24 mouse cellular contexts compared by ENCODE assay signal in the genomic region with DNA sequence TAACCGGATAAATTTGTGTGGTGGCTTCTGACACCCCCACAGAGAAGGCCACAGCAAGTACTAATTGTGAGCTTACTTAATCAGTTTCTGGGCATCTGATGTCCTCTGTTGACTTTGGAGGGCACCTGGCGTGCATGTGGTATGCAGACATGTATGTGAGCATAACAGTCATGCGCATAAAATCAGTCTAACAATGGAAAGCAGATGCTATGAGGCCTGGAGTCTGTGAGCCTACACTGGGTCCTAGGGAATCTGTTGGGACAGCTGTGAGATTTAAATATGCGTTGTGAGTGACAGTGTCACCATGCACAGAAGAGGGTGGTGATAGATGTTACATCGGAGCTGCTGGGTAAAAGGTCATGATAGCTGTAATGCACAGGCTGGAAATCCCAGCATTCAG. TPM values are rescaled to one million over a fixed set of nuclear protein-coding genes. Genes with fewer than 3 reads are reported as not detected.
A peak's percentile ranks its signal among the peaks of the same experiment; 100 is the strongest.
DNase-seq lines count a peak whose midpoint lies in the region; ATAC-seq lines count a peak whose summit lies in the region.
"Had no signal": no experiment of that assay in that cellular context is flagged by ENCODE, and none has a peak within 500 bp of the region (broad histone marks: within the 10 kb centered on the region; RNA-seq: fewer than 3 reads in every experiment).

No protein-coding gene starts in this region.

- 92% methylated on average over 5 of the region's 5 CpGs for WGBS in midbrain, embryonic 10.5 days
- WGBS in midbrain, embryonic 16.5 days, result 56% methylated on average over 5 of the region's 5 CpGs
- 75% methylated on average over 5 of the region's 5 CpGs for WGBS in embryonic facial prominence, embryonic 11.5 days
- WGBS in hindbrain, embryonic 12.5 days, result 60% methylated on average over 5 of the region's 5 CpGs
- WGBS in midbrain, embryonic 13.5 days, result 61% methylated on average over 5 of the region's 5 CpGs
- 77% methylated on average over 5 of the region's 5 CpGs for WGBS in intestine, embryonic 16.5 days

- no peak overlapping the region for H3K4me2 ChIP-seq in midbrain, embryonic 16.5 days (ENCODE audit: low read length)
- H3K4me2 ChIP-seq in embryonic facial prominence, embryonic 11.5 days (ENCODE audit: low read depth, low read length), result no peak overlapping the region
- H3K4me2 ChIP-seq in hindbrain, embryonic 12.5 days (replicated peaks), result no peak overlapping the region
- H3K4me2 ChIP-seq in midbrain, embryonic 13.5 days (replicated peaks), result no peak overlapping the region
- H3K4me2 ChIP-seq in intestine, embryonic 16.5 days (ENCODE audit: low read depth, low read length), result no peak overlapping the region
- H3K4me2 ChIP-seq: liver, embryonic 13.5 days had no signal

- DNase-seq in midbrain, embryonic 10.5 days (ENCODE audit: low spot score), result no peak
- DNase-seq in embryonic facial prominence, embryonic 11.5 days (ENCODE audit: low spot score), result peak; percentile 61
- DNase-seq in left cerebral cortex, postnatal 36 days (ENCODE audit: low spot score in 2 of 2), result no peak
- DNase-seq: cerebellum, postnatal 14 days; embryo, embryonic 11 days; gastrocnemius, postnatal 25 days; heart, postnatal 10 days; kidney, adult 9 months; kidney, postnatal 36 days; liver, embryonic 13.5 days; right cerebral cortex, postnatal 14 days had no signal

- no peaks in the 10 kb centered on the region for H3K9me3 ChIP-seq in midbrain, embryonic 10.5 days (replicated peaks)
- no peaks in the 10 kb centered on the region for H3K9me3 ChIP-seq in midbrain, embryonic 16.5 days (replicated peaks; ENCODE audit: control insufficient read depth, low read length, poor library complexity, severe bottlenecking)
- H3K9me3 ChIP-seq in embryonic facial prominence, embryonic 11.5 days (replicated peaks; ENCODE audit: control insufficient read depth, low read length), result no peaks in the 10 kb centered on the region
- no peaks in the 10 kb centered on the region for H3K9me3 ChIP-seq in hindbrain, embryonic 12.5 days (replicated peaks)
- H3K9me3 ChIP-seq in midbrain, embryonic 13.5 days, result no peaks in the 10 kb centered on the region
- H3K9me3 ChIP-seq in intestine, embryonic 16.5 days (ENCODE audit: control insufficient read depth, low read length), result no peaks in the 10 kb centered on the region
- H3K9me3 ChIP-seq: liver, embryonic 13.5 days had no signal

- H3K27ac ChIP-seq in midbrain, embryonic 10.5 days (replicated peaks), result peak overlapping the region; percentile 70
- no peak overlapping the region for H3K27ac ChIP-seq in midbrain, embryonic 16.5 days (ENCODE audit: low read length)
- no peak overlapping the region for H3K27ac ChIP-seq in embryonic facial prominence, embryonic 11.5 days (replicated peaks; ENCODE audit: low read depth, low read length)
- peak overlapping the region; percentile 45 for H3K27ac ChIP-seq in hindbrain, embryonic 12.5 days
- peak overlapping the region; percentile 63 for H3K27ac ChIP-seq in midbrain, embryonic 13.5 days
- no peak overlapping the region for H3K27ac ChIP-seq in intestine, embryonic 16.5 days (ENCODE audit: low read length)
- H3K27ac ChIP-seq: liver, embryonic 13.5 days had no signal

- H3K36me3 ChIP-seq in midbrain, embryonic 10.5 days, result peaks cover 12% of the 10 kb centered on the region
- H3K36me3 ChIP-seq in midbrain, embryonic 16.5 days (ENCODE audit: control insufficient read depth, insufficient read depth, low read length), result no peaks in the 10 kb centered on the region; the same call in 1 of the 2 replicates
- no peaks in the 10 kb centered on the region; the same call in 1 of the 2 replicates for H3K36me3 ChIP-seq in embryonic facial prominence, embryonic 11.5 days (replicated peaks; ENCODE audit: control insufficient read depth, insufficient read depth, low read depth, low read length)
- peaks cover 5% of the 10 kb centered on the region for H3K36me3 ChIP-seq in hindbrain, embryonic 12.5 days
- H3K36me3 ChIP-seq in midbrain, embryonic 13.5 days, result peaks cover 5% of the 10 kb centered on the region
- no peaks in the 10 kb centered on the region for H3K36me3 ChIP-seq in intestine, embryonic 16.5 days (ENCODE audit: control insufficient read depth, insufficient read depth, low read length)

- no peak for ATAC-seq in midbrain, embryonic 16.5 days
- ATAC-seq in embryonic facial prominence, embryonic 11.5 days (replicated peaks; ENCODE audit: insufficient number of reproducible peaks, low FRiP score, low TSS enrichment, low read depth), result no peak
- ATAC-seq in hindbrain, embryonic 12.5 days (ENCODE audit: low FRiP score), result 0 out of 2 replicates have a peak, but pooled peaks have one; percentile 18
- ATAC-seq in midbrain, embryonic 13.5 days, result no peak
- ATAC-seq in granulocyte monocyte progenitor cell, adult 5-6 weeks (replicated peaks; ENCODE audit: poor library complexity, severe bottlenecking), result no peak
- no peak for ATAC-seq in intestine, embryonic 16.5 days
- ATAC-seq: inflammation-experienced regulatory T-cells, adult 6 months had no signal

- H3K4me1 ChIP-seq in midbrain, embryonic 10.5 days, result peaks cover 66% of the 10 kb centered on the region
- H3K4me1 ChIP-seq in midbrain, embryonic 16.5 days (ENCODE audit: control insufficient read depth, insufficient read depth, low read length), result peaks cover 14% of the 10 kb centered on the region
- no peaks in the 10 kb centered on the region for H3K4me1 ChIP-seq in embryonic facial prominence, embryonic 11.5 days (ENCODE audit: control insufficient read depth, insufficient read depth, low read length)
- peaks cover 24% of the 10 kb centered on the region for H3K4me1 ChIP-seq in hindbrain, embryonic 12.5 days
- H3K4me1 ChIP-seq in midbrain, embryonic 13.5 days (replicated peaks), result peaks cover 37% of the 10 kb centered on the region
- H3K4me1 ChIP-seq in intestine, embryonic 16.5 days (ENCODE audit: control insufficient read depth, insufficient read depth, low read length), result no peaks in the 10 kb centered on the region
- H3K4me1 ChIP-seq: liver, embryonic 13.5 days had no signal

- no peak overlapping the region for H3K4me3 ChIP-seq in midbrain, embryonic 10.5 days
- H3K4me3 ChIP-seq in midbrain, embryonic 16.5 days (ENCODE audit: low read depth, low read length), result no peak overlapping the region
- no peak overlapping the region for H3K4me3 ChIP-seq in embryonic facial prominence, embryonic 11.5 days (ENCODE audit: low read depth, low read length)
- H3K4me3 ChIP-seq in hindbrain, embryonic 12.5 days, result no peak overlapping the region
- no peak overlapping the region for H3K4me3 ChIP-seq in midbrain, embryonic 13.5 days (replicated peaks)
- no peak overlapping the region for H3K4me3 ChIP-seq in intestine, embryonic 16.5 days (ENCODE audit: low read length)
- H3K4me3 ChIP-seq: erythroblast, embryonic 14.5 days; liver, embryonic 13.5 days had no signal

- no peaks in the 10 kb centered on the region for H3K27me3 ChIP-seq in midbrain, embryonic 10.5 days (ENCODE audit: low read depth, poor library complexity, severe bottlenecking)
- no peaks in the 10 kb centered on the region for H3K27me3 ChIP-seq in midbrain, embryonic 16.5 days (ENCODE audit: control insufficient read depth, insufficient read depth, low read depth, low read length)
- H3K27me3 ChIP-seq in embryonic facial prominence, embryonic 11.5 days (ENCODE audit: control insufficient read depth, insufficient read depth, low read length), result no peaks in the 10 kb centered on the region
- no peaks in the 10 kb centered on the region for H3K27me3 ChIP-seq in hindbrain, embryonic 12.5 days
- H3K27me3 ChIP-seq in midbrain, embryonic 13.5 days, result no peaks in the 10 kb centered on the region
- no peaks in the 10 kb centered on the region for H3K27me3 ChIP-seq in intestine, embryonic 16.5 days (replicated peaks; ENCODE audit: control insufficient read depth, insufficient read depth, low read length)
- H3K27me3 ChIP-seq: liver, embryonic 13.5 days had no signal

- intact Hi-C loops in left cerebral cortex, postnatal 36 days (cut with DNase I), result no loop called here

- H3K9ac ChIP-seq in midbrain, embryonic 16.5 days (ENCODE audit: low read depth, low read length), result no peak overlapping the region
- no peak overlapping the region for H3K9ac ChIP-seq in embryonic facial prominence, embryonic 11.5 days (replicated peaks; ENCODE audit: low read length)
- H3K9ac ChIP-seq in hindbrain, embryonic 12.5 days, result no peak overlapping the region
- H3K9ac ChIP-seq in midbrain, embryonic 13.5 days (replicated peaks), result no peak overlapping the region
- no peak overlapping the region for H3K9ac ChIP-seq in intestine, embryonic 16.5 days (ENCODE audit: low read depth, low read length)
- H3K9ac ChIP-seq: liver, embryonic 13.5 days had no signal

RNA-seq across cellular contexts. Expression of a gene that starts 15.2 kb away (rescaled TPM):
- 0.42 and 1.1 TPM in 2 replicates for polyA plus RNA-seq in midbrain, embryonic 10.5 days (2016; fragmentation: Nextera tagmentation; extraction: Ambion mirVana)
- 2.6 and 2.7 TPM in 2 replicates for polyA plus RNA-seq in midbrain, embryonic 16.5 days (2015; fragmentation: Nextera tagmentation; extraction: Ambion mirVana)
- 2.2 and 2.6 TPM in 2 replicates for polyA plus RNA-seq in embryonic facial prominence, embryonic 11.5 days (2014; fragmentation: Nextera tagmentation; extraction: Ambion mirVana)
- 0.46 and 2.8 TPM in 2 replicates for polyA plus RNA-seq in hindbrain, embryonic 12.5 days (2016; fragmentation: Nextera tagmentation; extraction: Ambion mirVana)
- 1.6 and 3.4 TPM in 2 replicates for polyA plus RNA-seq in midbrain, embryonic 13.5 days (2015; fragmentation: Nextera tagmentation; extraction: Ambion mirVana)
- not detected in 2 replicates for total RNA-seq in granulocyte monocyte progenitor cell, adult 5-6 weeks (2014; fragmentation: Nextera tagmentation)
- total RNA-seq in granulocyte monocyte progenitor cell, adult 5-6 weeks (2017), result not detected in 2 replicates
- polyA plus RNA-seq in intestine, embryonic 16.5 days (2015; fragmentation: Nextera tagmentation; extraction: Ambion mirVana), result 0.76 and 0.81 TPM in 2 replicates
- total RNA-seq in left cerebral cortex, postnatal 36 days (2021), result not detected
- total RNA-seq: gastrocnemius, postnatal 25 days; heart, postnatal 10 days; layer of hippocampus, postnatal 10 days; left cerebral cortex, postnatal 10 days; megakaryocyte progenitor cell, adult 5-6 weeks had no signal
- polyA plus RNA-seq: C2C12; erythroblast, embryonic 14.5 days; inflammation-experienced regulatory T-cells, adult 6 months; liver, embryonic 13.5 days; lung, embryonic 16.5 days; spleen, adult 2 months had no signal

RNA-seq across cellular contexts. Expression of a gene that starts 35.3 kb away (rescaled TPM):
- 68.8 and 75.6 TPM in 2 replicates for polyA plus RNA-seq in midbrain, embryonic 10.5 days (2016; fragmentation: Nextera tagmentation; extraction: Ambion mirVana)
- polyA plus RNA-seq in midbrain, embryonic 16.5 days (2015; fragmentation: Nextera tagmentation; extraction: Ambion mirVana), result 94.6 and 111 TPM in 2 replicates
- 33.4 and 38.5 TPM in 2 replicates for polyA plus RNA-seq in embryonic facial prominence, embryonic 11.5 days (2014; fragmentation: Nextera tagmentation; extraction: Ambion mirVana)
- polyA plus RNA-seq in hindbrain, embryonic 12.5 days (2016; fragmentation: Nextera tagmentation; extraction: Ambion mirVana), result 72.4 and 73.9 TPM in 2 replicates
- polyA plus RNA-seq in midbrain, embryonic 13.5 days (2015; fragmentation: Nextera tagmentation; extraction: Ambion mirVana), result 88.1 and 91.0 TPM in 2 replicates
- 21.7 and 29.6 TPM in 2 replicates for total RNA-seq in granulocyte monocyte progenitor cell, adult 5-6 weeks (2014; fragmentation: Nextera tagmentation)
- 6.9 and 7.1 TPM in 2 replicates for total RNA-seq in granulocyte monocyte progenitor cell, adult 5-6 weeks (2017)
- polyA plus RNA-seq in intestine, embryonic 16.5 days (2015; fragmentation: Nextera tagmentation; extraction: Ambion mirVana), result 66.8 and 71.3 TPM in 2 replicates
- 10 to 100 TPM; 65.5 to 67.4 TPM for total RNA-seq in left cerebral cortex, postnatal 36 days (2021)

RNA-seq across cellular contexts. Expression of a gene that starts 52.7 kb away (rescaled TPM):
- 0.73 and 0.86 TPM in 2 replicates for polyA plus RNA-seq in midbrain, embryonic 10.5 days (2016; fragmentation: Nextera tagmentation; extraction: Ambion mirVana)
- 0.54 and 0.63 TPM in 2 replicates for polyA plus RNA-seq in midbrain, embryonic 16.5 days (2015; fragmentation: Nextera tagmentation; extraction: Ambion mirVana)
- 0.49 and 0.52 TPM in 2 replicates for polyA plus RNA-seq in embryonic facial prominence, embryonic 11.5 days (2014; fragmentation: Nextera tagmentation; extraction: Ambion mirVana)
- polyA plus RNA-seq in hindbrain, embryonic 12.5 days (2016; fragmentation: Nextera tagmentation; extraction: Ambion mirVana), result 0.62 and 0.68 TPM in 2 replicates
- 0.43 and 0.52 TPM in 2 replicates for polyA plus RNA-seq in midbrain, embryonic 13.5 days (2015; fragmentation: Nextera tagmentation; extraction: Ambion mirVana)
- total RNA-seq in granulocyte monocyte progenitor cell, adult 5-6 weeks (2014; fragmentation: Nextera tagmentation), result 0.19 and 0.23 TPM in 2 replicates
- 0.09 and 0.36 TPM in 2 replicates for total RNA-seq in granulocyte monocyte progenitor cell, adult 5-6 weeks (2017)
- 0.34 and 0.54 TPM in 2 replicates for polyA plus RNA-seq in intestine, embryonic 16.5 days (2015; fragmentation: Nextera tagmentation; extraction: Ambion mirVana)
- 1 to 10 TPM; 1.8 to 1.9 TPM for total RNA-seq in left cerebral cortex, postnatal 36 days (2021)
- polyA plus RNA-seq: erythroblast, embryonic 14.5 days had no signal

RNA-seq across cellular contexts. Expression of a gene that starts 53.2 kb away (rescaled TPM):
- polyA plus RNA-seq in midbrain, embryonic 10.5 days (2016; fragmentation: Nextera tagmentation; extraction: Ambion mirVana), result 279 and 285 TPM in 2 replicates
- polyA plus RNA-seq in midbrain, embryonic 16.5 days (2015; fragmentation: Nextera tagmentation; extraction: Ambion mirVana), result 207 and 225 TPM in 2 replicates
- 257 and 261 TPM in 2 replicates for polyA plus RNA-seq in embryonic facial prominence, embryonic 11.5 days (2014; fragmentation: Nextera tagmentation; extraction: Ambion mirVana)
- polyA plus RNA-seq in hindbrain, embryonic 12.5 days (2016; fragmentation: Nextera tagmentation; extraction: Ambion mirVana), result 224 and 239 TPM in 2 replicates
- polyA plus RNA-seq in midbrain, embryonic 13.5 days (2015; fragmentation: Nextera tagmentation; extraction: Ambion mirVana), result 202 and 211 TPM in 2 replicates
- 313 and 340 TPM in 2 replicates for total RNA-seq in granulocyte monocyte progenitor cell, adult 5-6 weeks (2014; fragmentation: Nextera tagmentation)
- total RNA-seq in granulocyte monocyte progenitor cell, adult 5-6 weeks (2017), result 342 and 366 TPM in 2 replicates
- polyA plus RNA-seq in intestine, embryonic 16.5 days (2015; fragmentation: Nextera tagmentation; extraction: Ambion mirVana), result 341 and 355 TPM in 2 replicates
- 100 to 1,000 TPM; 124 to 128 TPM for total RNA-seq in left cerebral cortex, postnatal 36 days (2021)

Comparison
In these comparisons a context has a peak if more than half of its experiments do, and no peak if none do; other contexts are left out.
1. H3K27ac ChIP-seq: peak in midbrain, embryonic 10.5 days (single experiment), hindbrain, embryonic 12.5 days (single experiment) and midbrain, embryonic 13.5 days (single experiment); none in midbrain, embryonic 16.5 days (single experiment), embryonic facial prominence, embryonic 11.5 days (single experiment) and intestine, embryonic 16.5 days (single experiment).